Mouse (Mus musculus) stomach, adult 2 months (tissue): ENCODE results near the gene Gpx8. TPM values are rescaled to one million over a fixed set of nuclear protein-coding genes. Genes with fewer than 3 reads are reported as not detected.

ENCODE experiments used
- polyA plus RNA-seq: library from polyadenylated mRNA; depleted of rRNA; stranded (reverse); fragments of >200 nt; gene quantifications from 2 replicates; pipeline ENCODE4 v1.2.3, GENCODE M21; 2012; rRNA removed

The Gpx8 gene
- polyA plus RNA-seq, result 0.13 and 0.27 TPM in 2 replicates

DNA sequence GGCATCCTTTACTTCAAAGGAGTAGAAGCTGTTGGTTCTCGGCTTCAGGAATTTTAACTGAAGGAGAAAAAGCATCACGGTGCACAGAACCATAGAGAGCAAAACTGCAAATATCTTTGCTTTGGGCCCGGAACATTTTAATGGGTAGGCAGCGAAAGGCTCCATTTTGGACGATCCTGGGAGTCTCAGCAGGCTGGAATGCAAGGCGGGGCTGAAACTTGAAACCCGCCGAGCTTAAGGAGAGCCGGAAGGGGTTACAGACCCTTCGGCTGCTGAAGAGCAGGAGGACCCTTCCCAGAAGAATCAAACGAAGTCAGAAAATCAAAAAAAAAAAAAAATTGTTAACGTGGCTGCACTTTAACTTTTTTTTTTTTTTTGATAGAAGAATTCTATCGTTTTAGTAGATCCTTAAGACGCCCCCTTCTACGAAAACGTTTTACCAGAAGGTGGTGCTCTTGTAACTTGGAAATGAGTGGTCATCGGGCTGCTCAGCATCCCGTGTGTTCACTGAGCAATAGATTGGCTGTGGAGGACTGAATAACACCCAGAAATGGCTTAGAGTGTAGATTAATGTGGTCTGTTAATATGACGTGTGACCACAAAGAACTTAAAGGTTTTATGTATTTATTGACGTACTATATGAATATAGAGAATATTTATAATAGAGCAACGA lies at the start of gene Gpx8:
Gene Gpx8 (minus strand): TSS at position 200 of the 673 bp plus-strand sequence.

DNA sequence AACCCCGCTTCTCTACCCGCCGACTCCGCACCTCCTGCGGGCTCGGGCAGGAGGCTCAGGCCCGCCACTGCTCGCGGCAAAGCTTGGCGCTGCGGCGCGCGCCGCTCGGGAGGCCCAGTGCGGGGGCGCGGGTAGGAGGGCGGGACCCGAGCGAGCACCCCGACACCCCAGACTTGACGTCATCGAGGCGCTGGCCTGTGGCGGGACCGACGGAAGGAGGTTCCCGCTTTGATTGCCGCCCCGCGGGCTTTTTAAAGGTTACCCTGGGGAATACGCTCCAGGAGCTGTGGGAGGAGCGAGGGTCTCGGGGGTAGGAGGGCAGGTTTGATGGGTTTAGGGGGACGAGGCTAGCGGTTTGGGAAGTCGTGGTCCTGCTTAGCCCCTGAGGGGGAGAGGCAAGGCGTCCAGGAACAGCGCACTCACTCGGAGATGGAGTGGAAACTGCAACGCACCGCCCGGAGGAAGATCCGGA lies 11.2 kb downstream of the Gpx8 start, which contains the start of gene Cdc20b:
Gene Cdc20b (plus strand): TSS at position 162 of the 472 bp plus-strand sequence.

GRCm38 (mm10) chr13:112993531-112994152 lies 52.6 kb downstream of the Gpx8 start, which contains the start of gene Mcidas:
Mcidas (plus strand) TSS chr13:112993845.

Other genes starting within 250 kb of the Gpx8 start
- gene Plpp1, start 245.6 kb downstream of the Gpx8 start, polyA plus RNA-seq, result 29.1 and 35.4 TPM in 2 replicates
- 0.29 and 0.89 TPM in 2 replicates for gene Mtrex, start 119.0 kb downstream of the Gpx8 start, polyA plus RNA-seq
- 0.33 and 0.69 TPM in 2 replicates for gene Dhx29, start 119.0 kb downstream of the Gpx8 start, polyA plus RNA-seq
- gene Ccno, start 58.6 kb downstream of the Gpx8 start, polyA plus RNA-seq, result 0.30 and 0.43 TPM in 2 replicates
- gene Mcidas, start 52.6 kb downstream of the Gpx8 start, polyA plus RNA-seq, result 0.14 TPM in 1 of 2 replicates, not detected in the other
- not detected in 2 replicates for gene Cdc20b, start 11.3 kb downstream of the Gpx8 start, polyA plus RNA-seq
- gene Gzma, start 54.6 kb upstream of the Gpx8 start, polyA plus RNA-seq, result not detected in 2 replicates
- 1.6 and 2.5 TPM in 2 replicates for gene Esm1, start 163.2 kb upstream of the Gpx8 start, polyA plus RNA-seq
- gene Gzmk, start 179.5 kb upstream of the Gpx8 start, polyA plus RNA-seq, result not detected in 2 replicates
- 0.08 and 0.16 TPM in 2 replicates for gene BC067074, start 246.7 kb upstream of the Gpx8 start, polyA plus RNA-seq